ENCODE assay signal across 8 mouse cellular contexts in the genomic region with DNA sequence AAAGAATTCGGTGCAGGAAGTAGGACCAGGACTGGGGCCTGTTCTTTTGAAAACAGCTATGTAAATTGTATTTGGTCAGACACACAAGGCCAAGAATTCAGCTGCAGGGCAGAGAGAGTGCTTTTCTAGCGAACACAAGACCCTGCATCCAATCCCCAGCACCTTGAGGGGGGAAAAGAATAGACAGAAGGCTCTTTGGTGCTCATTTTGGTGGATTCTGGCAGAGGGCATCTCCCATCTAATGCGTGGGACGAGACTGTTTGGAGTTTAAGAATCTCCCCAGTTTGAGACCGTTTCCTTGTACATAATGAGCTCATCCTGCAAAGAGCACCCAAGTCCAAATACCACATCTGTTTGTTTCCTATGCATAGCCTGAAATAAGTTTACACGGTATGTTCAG. TPM values are rescaled to one million over a fixed set of nuclear protein-coding genes. Genes with fewer than 3 reads are reported as not detected.
DNase-seq lines count a peak whose midpoint lies in the region; ATAC-seq and TF ChIP-seq lines count a peak whose summit lies in the region.

No protein-coding gene starts in this region.

- peak overlapping the region; percentile 92 for H3K27ac ChIP-seq in layer of hippocampus, adult 2 months
- peak overlapping the region; percentile 87 for H3K27ac ChIP-seq in embryonic facial prominence, embryonic 15.5 days (replicated peaks)
- peak overlapping the region; percentile 70 for H3K27ac ChIP-seq in intestine, embryonic 16.5 days (ENCODE audit: low read length)
- H3K27ac ChIP-seq in midbrain, postnatal 0 days (ENCODE audit: low read depth, low read length), result peak overlapping the region; percentile 48

- H3K4me3 ChIP-seq in layer of hippocampus, adult 2 months, result no peak overlapping the region; the same call in 1 of the 2 replicates
- no peak overlapping the region for H3K4me3 ChIP-seq in embryonic facial prominence, embryonic 15.5 days (replicated peaks)
- H3K4me3 ChIP-seq in intestine, embryonic 16.5 days (ENCODE audit: low read length), result no peak overlapping the region
- no peak overlapping the region for H3K4me3 ChIP-seq in midbrain, postnatal 0 days (ENCODE audit: low read depth, low read length)

- no peak for ATAC-seq in embryonic facial prominence, embryonic 15.5 days (ENCODE audit: insufficient number of reproducible peaks, low FRiP score, low TSS enrichment, low read depth)
- ATAC-seq in intestine, embryonic 16.5 days, result no peak
- no peak for ATAC-seq in midbrain, postnatal 0 days (ENCODE audit: low FRiP score)

- H3K4me1 ChIP-seq in embryonic facial prominence, embryonic 15.5 days, result peaks cover 57% of the 10 kb centered on the region
- H3K4me1 ChIP-seq in intestine, embryonic 16.5 days (ENCODE audit: control insufficient read depth, insufficient read depth, low read length), result peaks cover 25% of the 10 kb centered on the region
- H3K4me1 ChIP-seq in midbrain, postnatal 0 days (ENCODE audit: insufficient read depth, low read length), result peaks cover 4% of the 10 kb centered on the region; the same call in 1 of the 2 replicates

- no peaks in the 10 kb centered on the region for H3K36me3 ChIP-seq in embryonic facial prominence, embryonic 15.5 days
- H3K36me3 ChIP-seq in intestine, embryonic 16.5 days (ENCODE audit: control insufficient read depth, insufficient read depth, low read length), result no peaks in the 10 kb centered on the region
- no peaks in the 10 kb centered on the region for H3K36me3 ChIP-seq in midbrain, postnatal 0 days (ENCODE audit: insufficient read depth, low read length)

- no peak for DNase-seq in layer of hippocampus, adult 2 months (ENCODE audit: low spot score in 2 of 2)
- no peak for DNase-seq in layer of hippocampus, adult 11-12 months (ENCODE audit: low spot score)
- DNase-seq in midbrain, postnatal 0 days (ENCODE audit: low spot score), result no peak
- no peak for DNase-seq in gastrocnemius, postnatal 4 days (ENCODE audit: low spot score in 2 of 2)
- no peak for DNase-seq in cerebellum, adult 11-12 months
- no peak for DNase-seq in layer of hippocampus, postnatal 14 days (ENCODE audit: low spot score in 2 of 2)

- H3K4me2 ChIP-seq in embryonic facial prominence, embryonic 15.5 days (replicated peaks), result peak overlapping the region; percentile 23
- H3K4me2 ChIP-seq in intestine, embryonic 16.5 days (ENCODE audit: low read depth, low read length), result no peak overlapping the region
- H3K4me2 ChIP-seq in midbrain, postnatal 0 days (ENCODE audit: low read depth, low read length, poor library complexity, severe bottlenecking), result no peak overlapping the region

- H3K27me3 ChIP-seq in embryonic facial prominence, embryonic 15.5 days, result no peaks in the 10 kb centered on the region
- H3K27me3 ChIP-seq in intestine, embryonic 16.5 days (replicated peaks; ENCODE audit: control insufficient read depth, insufficient read depth, low read length), result no peaks in the 10 kb centered on the region
- H3K27me3 ChIP-seq in midbrain, postnatal 0 days (ENCODE audit: insufficient read depth, low read length), result no peaks in the 10 kb centered on the region

- TF ChIP-seq CTCF in layer of hippocampus, adult 2 months (conservative IDR thresholded peaks at IDR 0.05), result no peak
- TF ChIP-seq CTCF in midbrain, postnatal 0 days (IDR thresholded peaks at IDR 0.05), result no peak

- WGBS in embryonic facial prominence, embryonic 15.5 days, result 26% methylated on average over 6 of the region's 6 CpGs
- 48% methylated on average over 6 of the region's 6 CpGs for WGBS in intestine, embryonic 16.5 days
- WGBS in midbrain, postnatal 0 days, result 54% methylated on average over 6 of the region's 6 CpGs

- H3K9ac ChIP-seq in embryonic facial prominence, embryonic 15.5 days, result no peak overlapping the region
- H3K9ac ChIP-seq in intestine, embryonic 16.5 days (ENCODE audit: low read depth, low read length), result no peak overlapping the region
- H3K9ac ChIP-seq in midbrain, postnatal 0 days (replicated peaks; ENCODE audit: low read length, poor library complexity, severe bottlenecking), result no peak overlapping the region

- no peaks in the 10 kb centered on the region for H3K9me3 ChIP-seq in embryonic facial prominence, embryonic 15.5 days (replicated peaks)
- H3K9me3 ChIP-seq in intestine, embryonic 16.5 days (ENCODE audit: control insufficient read depth, low read length), result no peaks in the 10 kb centered on the region
- no peaks in the 10 kb centered on the region for H3K9me3 ChIP-seq in midbrain, postnatal 0 days (ENCODE audit: low read length)

RNA-seq across cellular contexts. Expression of a gene that starts 28.6 kb away (rescaled TPM):
- 10 to 100 TPM; 25.2 to 25.8 TPM for total RNA-seq in layer of hippocampus, adult 2 months (2021)
- 1.6 and 2.3 TPM in 2 replicates for polyA plus RNA-seq in embryonic facial prominence, embryonic 15.5 days (2015; fragmentation: Nextera tagmentation; extraction: Ambion mirVana)
- 0.80 and 1.0 TPM in 2 replicates for polyA plus RNA-seq in intestine, embryonic 16.5 days (2015; fragmentation: Nextera tagmentation; extraction: Ambion mirVana)
- not detected in 2 replicates for total RNA-seq in midbrain, postnatal 0 days (2014; rRNA removed)
- polyA plus RNA-seq in midbrain, postnatal 0 days (2015; fragmentation: Nextera tagmentation; extraction: Ambion mirVana), result 2.1 and 3.1 TPM in 2 replicates
- 1 to 10 TPM; 1.5 to 3.6 TPM for total RNA-seq in gastrocnemius, postnatal 4 days (2021)
- 10 to 100 TPM; 15.2 to 18.0 TPM for total RNA-seq in layer of hippocampus, postnatal 14 days (2021)

RNA-seq across cellular contexts. Expression of a gene that starts 37.3 kb away (rescaled TPM):
- total RNA-seq in layer of hippocampus, adult 2 months (2021), result 10 to 100 TPM; 62.3 to 66.3 TPM
- polyA plus RNA-seq in embryonic facial prominence, embryonic 15.5 days (2015; fragmentation: Nextera tagmentation; extraction: Ambion mirVana), result 13.7 and 15.8 TPM in 2 replicates
- polyA plus RNA-seq in intestine, embryonic 16.5 days (2015; fragmentation: Nextera tagmentation; extraction: Ambion mirVana), result 6.4 and 6.9 TPM in 2 replicates
- total RNA-seq in midbrain, postnatal 0 days (2014; rRNA removed), result 38.0 and 51.1 TPM in 2 replicates
- polyA plus RNA-seq in midbrain, postnatal 0 days (2015; fragmentation: Nextera tagmentation; extraction: Ambion mirVana), result 23.6 and 31.4 TPM in 2 replicates
- 10 to 100 TPM; 10.4 to 12.4 TPM for total RNA-seq in gastrocnemius, postnatal 4 days (2021)
- 10 to 100 TPM; 51.0 to 52.2 TPM for total RNA-seq in layer of hippocampus, postnatal 14 days (2021)
